Mouse (Mus musculus): Measurements from ENCODE around the gene Snx21. TPM values are rescaled to one million over a fixed set of nuclear protein-coding genes. Genes with fewer than 3 reads are reported as not detected.

Snx21 gene
- polyA plus RNA-seq, 2 experiments: 26.0 to 29.2 TPM

DNA sequence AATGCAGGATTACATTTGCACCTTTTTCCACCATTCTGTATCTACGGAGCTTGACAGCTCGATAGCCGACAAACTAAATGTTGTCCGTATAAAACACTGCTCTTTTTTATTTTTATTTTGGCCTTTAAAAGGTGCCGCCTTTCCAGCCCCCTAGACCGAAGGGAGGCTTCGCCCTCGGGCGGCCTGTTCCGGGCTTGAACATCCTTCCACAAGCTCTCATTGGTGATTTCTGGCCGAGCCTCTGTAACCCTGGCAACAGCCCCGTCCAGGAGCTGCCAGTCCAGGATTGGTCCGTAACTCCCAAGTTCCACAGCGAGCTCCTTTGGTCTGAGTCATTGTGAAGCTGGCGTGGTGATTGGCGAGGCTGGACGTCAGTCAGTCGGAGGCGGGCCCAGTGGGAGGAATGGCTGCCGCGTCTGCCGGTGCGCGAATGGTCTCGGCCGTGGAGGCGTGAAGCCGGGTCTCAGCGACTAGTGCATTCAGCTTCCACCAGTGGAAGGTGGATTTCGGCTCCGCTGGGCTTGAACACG, 37.1 kb downstream of the Snx21 start, which contains the start of gene Zswim1:
TSS of gene Zswim1 (plus strand) at position 51 of the 530 bp plus-strand sequence.
- Histone ChIP-seq H3K4me2 (replicated peaks; ENCODE audit: low read depth, low read length, severe bottlenecking) (peak within 1 kb of the TSS; percentile 66), H3K4me3 (replicated peaks; ENCODE audit: low read length) (peak within 1 kb of the TSS; percentile 82)
- TF ChIP-seq POLR2A (IDR thresholded peaks at IDR 0.05; ENCODE audit: borderline replicate concordance, extremely low read depth, insufficient read depth, insufficient read length): peak; percentile 69; the same call in 1 of the 2 replicates

DNA sequence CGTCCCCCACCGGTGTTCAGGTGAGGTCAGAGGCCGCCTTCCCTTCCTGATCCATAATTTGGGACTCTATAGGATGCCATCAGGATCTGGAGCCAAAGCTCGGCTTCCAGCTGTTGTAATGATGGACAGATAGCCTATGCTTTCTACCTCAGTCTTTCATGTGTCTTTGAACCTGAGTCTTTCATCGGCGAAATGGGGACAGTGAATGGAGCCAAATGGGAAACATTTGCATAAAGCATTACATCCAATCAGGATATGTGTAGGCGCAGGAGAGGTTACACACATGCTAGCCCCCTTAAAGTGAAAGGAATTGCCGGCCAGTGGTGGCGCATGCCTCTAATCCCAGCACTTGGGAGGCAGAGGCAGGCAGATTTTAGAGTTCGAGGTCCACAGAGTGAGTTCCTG, 37.6 kb downstream of the Snx21 start:
- peak; percentile 34 for ATAC-seq (ENCODE audit: low FRiP score, low read depth)
- Histone ChIP-seq H3K9me3 (ENCODE audit: control insufficient read depth, low read length) (no peaks in the 10 kb centered on the region), H3K9ac (ENCODE audit: low read depth, low read length, severe bottlenecking) (peak overlapping the region; percentile 57), H3K4me2 (replicated peaks; ENCODE audit: low read depth, low read length, severe bottlenecking) (peak overlapping the region; percentile 66), H3K36me3 (ENCODE audit: control insufficient read depth, insufficient read depth, low read length) (peaks cover 41% of the 10 kb centered on the region), H3K27ac (replicated peaks; ENCODE audit: low read depth, low read length) (peak overlapping the region; percentile 61), H3K4me3 (replicated peaks; ENCODE audit: low read length) (peak overlapping the region; percentile 82), H3K4me1 (ENCODE audit: control insufficient read depth, insufficient read depth, low read length) (peaks cover 6% of the 10 kb centered on the region; the same call in 1 of the 2 replicates), H3K27me3 (ENCODE audit: control insufficient read depth, insufficient read depth, low read length) (no peaks in the 10 kb centered on the region)
- DNase-seq (ENCODE audit: low spot score): peak; percentile 44
- TF ChIP-seq POLR2A (IDR thresholded peaks at IDR 0.05; ENCODE audit: borderline replicate concordance, extremely low read depth, insufficient read depth, insufficient read length): no peak
- WGBS: 2% methylated on average over 10 of the region's 10 CpGs

More for the DNA sequence above, 37.1 kb downstream of the Snx21 start, which contains the start of gene Zswim1:
- Histone ChIP-seq H3K27ac (replicated peaks; ENCODE audit: low read depth, low read length) (peak within 1 kb of the TSS; percentile 61), H3K4me1 (ENCODE audit: control insufficient read depth, insufficient read depth, low read length) (peaks cover 6% of the 10 kb centered on the region; the same call in 1 of the 2 replicates), H3K9me3 (ENCODE audit: control insufficient read depth, low read length) (no peaks in the 10 kb centered on the region), H3K36me3 (ENCODE audit: control insufficient read depth, insufficient read depth, low read length) (peaks cover 37% of the 10 kb centered on the region), H3K27me3 (ENCODE audit: control insufficient read depth, insufficient read depth, low read length) (no peaks in the 10 kb centered on the region), H3K9ac (ENCODE audit: low read depth, low read length, severe bottlenecking) (peak within 1 kb of the TSS; percentile 57)
- WGBS: under 1% methylated on average over 32 of the region's 32 CpGs
- peak; percentile 98 for DNase-seq (ENCODE audit: low spot score)
- peak; percentile 100 for ATAC-seq (ENCODE audit: low FRiP score, low read depth)

DNA sequence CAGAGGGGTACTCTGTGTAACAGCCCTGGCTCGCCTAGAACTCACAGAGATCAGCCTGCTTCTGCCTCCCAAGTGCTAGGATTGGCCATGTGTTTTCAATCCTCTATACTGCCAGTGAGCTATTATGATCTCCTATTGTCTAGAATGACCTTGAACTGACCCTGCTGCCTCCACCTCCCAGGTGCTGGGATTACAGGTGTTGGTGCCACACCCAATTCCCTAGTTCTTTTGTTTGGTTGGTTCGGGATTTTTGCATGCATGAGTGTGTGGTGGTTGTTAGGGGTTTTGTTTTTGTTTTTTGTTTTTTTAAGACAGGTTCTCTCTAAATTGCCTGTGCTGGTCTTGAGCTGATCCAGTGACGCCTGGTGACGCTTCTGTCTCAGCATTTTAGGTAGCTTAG, 38.3 kb downstream of the Snx21 start:
- H3K9me3 ChIP-seq (ENCODE audit: control insufficient read depth, low read length): no peaks in the 10 kb centered on the region
- peak overlapping the region; percentile 66; the same call in 1 of the 2 replicates for H3K4me2 ChIP-seq (replicated peaks; ENCODE audit: low read depth, low read length, severe bottlenecking)
- DNase-seq (ENCODE audit: low spot score): no peak
- no peak for ATAC-seq (ENCODE audit: low FRiP score, low read depth)
- WGBS: 94% methylated on average over 4 of the region's 4 CpGs
- no peak overlapping the region for H3K4me3 ChIP-seq (replicated peaks; ENCODE audit: low read length)
- no peaks in the 10 kb centered on the region for H3K27me3 ChIP-seq (ENCODE audit: control insufficient read depth, insufficient read depth, low read length)
- H3K9ac ChIP-seq (ENCODE audit: low read depth, low read length, severe bottlenecking): no peak overlapping the region
- H3K4me1 ChIP-seq (ENCODE audit: control insufficient read depth, insufficient read depth, low read length): peaks cover 6% of the 10 kb centered on the region; the same call in 1 of the 2 replicates
- peaks cover 48% of the 10 kb centered on the region for H3K36me3 ChIP-seq (ENCODE audit: control insufficient read depth, insufficient read depth, low read length)
- no peak for TF ChIP-seq POLR2A (IDR thresholded peaks at IDR 0.05; ENCODE audit: borderline replicate concordance, extremely low read depth, insufficient read depth, insufficient read length)
- no peak overlapping the region for H3K27ac ChIP-seq (replicated peaks; ENCODE audit: low read depth, low read length)

DNA sequence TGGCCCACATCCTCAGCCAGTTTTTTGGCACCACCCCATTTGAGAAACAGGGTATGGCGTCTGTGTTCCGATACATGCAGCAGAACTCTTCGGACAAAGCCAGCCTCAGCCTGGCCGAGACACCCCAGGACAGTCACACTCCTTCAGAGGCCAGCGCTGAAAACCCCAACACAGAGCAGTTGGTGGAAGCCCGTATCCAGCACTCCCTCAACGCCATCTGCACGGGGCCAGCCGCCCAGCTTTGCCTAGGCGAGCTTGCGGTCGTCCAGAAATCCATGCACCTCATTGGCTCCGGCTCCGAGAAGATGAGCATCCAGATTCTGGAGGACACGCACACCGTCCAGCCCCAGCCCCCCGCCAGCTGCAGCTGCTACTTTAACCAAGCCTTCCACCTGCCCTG, 39.9 kb downstream of the Snx21 start:
- Histone ChIP-seq H3K27me3 (ENCODE audit: control insufficient read depth, insufficient read depth, low read length) (no peaks in the 10 kb centered on the region), H3K4me1 (ENCODE audit: control insufficient read depth, insufficient read depth, low read length) (peaks cover 6% of the 10 kb centered on the region; the same call in 1 of the 2 replicates), H3K36me3 (ENCODE audit: control insufficient read depth, insufficient read depth, low read length) (peaks cover 48% of the 10 kb centered on the region), H3K9me3 (ENCODE audit: control insufficient read depth, low read length) (no peaks in the 10 kb centered on the region), H3K9ac (ENCODE audit: low read depth, low read length, severe bottlenecking) (no peak overlapping the region), H3K4me3 (replicated peaks; ENCODE audit: low read length) (no peak overlapping the region), H3K27ac (replicated peaks; ENCODE audit: low read depth, low read length) (no peak overlapping the region), H3K4me2 (replicated peaks; ENCODE audit: low read depth, low read length, severe bottlenecking) (no peak overlapping the region)
- ATAC-seq (ENCODE audit: low FRiP score, low read depth) (no peak), DNase-seq (ENCODE audit: low spot score) (no peak)
- WGBS: 94% methylated on average over 17 of the region's 17 CpGs
- no peak for TF ChIP-seq POLR2A (IDR thresholded peaks at IDR 0.05; ENCODE audit: borderline replicate concordance, extremely low read depth, insufficient read depth, insufficient read length)

DNA sequence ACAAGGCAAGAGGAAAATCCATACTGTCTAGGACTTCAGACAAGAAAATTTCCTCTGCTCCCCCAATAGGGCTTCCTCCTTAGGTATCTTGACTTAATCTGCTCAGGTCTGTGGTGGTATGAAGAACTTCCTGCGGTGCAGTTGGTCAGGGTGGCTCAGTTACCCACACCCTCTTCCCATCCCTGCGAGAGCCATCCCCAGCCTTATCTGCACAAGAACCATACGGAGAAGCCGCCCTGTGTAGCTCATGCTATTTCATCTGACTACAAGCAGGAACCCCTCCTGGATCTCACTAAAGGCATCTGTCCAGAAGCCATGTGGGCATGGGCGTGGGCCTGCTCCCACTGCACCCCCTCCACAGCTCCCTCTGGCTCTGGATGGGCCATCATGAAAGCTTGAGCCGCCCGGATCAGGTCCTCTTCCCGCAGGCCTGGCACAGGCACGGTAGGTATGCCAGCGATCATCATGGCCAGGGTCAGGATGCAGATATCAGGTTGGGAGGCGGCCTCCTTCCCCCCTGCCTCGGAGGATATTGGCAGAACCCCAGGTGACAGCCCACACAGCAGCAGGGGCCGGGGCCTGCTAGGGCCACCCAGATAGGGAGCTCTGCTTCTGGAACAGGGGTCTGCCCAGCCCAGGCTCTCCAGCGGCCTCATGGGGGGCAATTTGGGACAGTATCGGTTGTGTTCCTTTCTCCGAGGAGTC, 41.7 kb downstream of the Snx21 start:
- ATAC-seq (ENCODE audit: low FRiP score, low read depth) (no peak), DNase-seq (ENCODE audit: low spot score) (no peak)
- H3K4me3 ChIP-seq (replicated peaks; ENCODE audit: low read length): no peak overlapping the region
- peaks cover 6% of the 10 kb centered on the region; the same call in 1 of the 2 replicates for H3K4me1 ChIP-seq (ENCODE audit: control insufficient read depth, insufficient read depth, low read length)
- H3K27me3 ChIP-seq (ENCODE audit: control insufficient read depth, insufficient read depth, low read length): no peaks in the 10 kb centered on the region
- WGBS: 93% methylated on average over 14 of the region's 16 CpGs
- no peak overlapping the region for H3K4me2 ChIP-seq (replicated peaks; ENCODE audit: low read depth, low read length, severe bottlenecking)
- no peak for TF ChIP-seq POLR2A (IDR thresholded peaks at IDR 0.05; ENCODE audit: borderline replicate concordance, extremely low read depth, insufficient read depth, insufficient read length)
- H3K9ac ChIP-seq (ENCODE audit: low read depth, low read length, severe bottlenecking): no peak overlapping the region
- H3K36me3 ChIP-seq (ENCODE audit: control insufficient read depth, insufficient read depth, low read length): peaks cover 42% of the 10 kb centered on the region
- H3K9me3 ChIP-seq (ENCODE audit: control insufficient read depth, low read length): no peaks in the 10 kb centered on the region
- no peak overlapping the region for H3K27ac ChIP-seq (replicated peaks; ENCODE audit: low read depth, low read length)

Measured in limb, embryonic 14.5 days (tissue).